Mouse (Mus musculus): ENCODE results near the gene Appl2. TPM values are rescaled to one million over a fixed set of nuclear protein-coding genes. Genes with fewer than 3 reads are reported as not detected.

Gene Appl2
- total and polyA plus RNA-seq, 2 experiments from 2014 or later: 25.4 to 39.9 TPM

- Histone ChIP-seq H3K36me3 (replicated peaks; ENCODE audit: control insufficient read depth, insufficient read depth, low read length) (no peaks in the 10 kb centered on the region), H3K27ac (ENCODE audit: low read depth) (no peak overlapping the region), H3K4me1 (ENCODE audit: control insufficient read depth, insufficient read depth) (peaks cover 30% of the 10 kb centered on the region), H3K9ac (replicated peaks; ENCODE audit: low read depth, low read length) (no peak overlapping the region), H3K27me3 (ENCODE audit: control insufficient read depth, insufficient read depth, low read length) (no peaks in the 10 kb centered on the region), H3K4me3 (ENCODE audit: low read depth, low read length) (no peak overlapping the region), H3K4me2 (ENCODE audit: low read depth, low read length) (no peak overlapping the region), H3K9me3 (replicated peaks; ENCODE audit: control insufficient read depth, low read length) (no peaks in the 10 kb centered on the region)
- no peak for ATAC-seq (ENCODE audit: insufficient read depth, low read depth)
- no peak for DNase-seq (ENCODE audit: low spot score)
- no peak for TF ChIP-seq CTCF (IDR thresholded peaks at IDR 0.05; ENCODE audit: low read depth)
- TF ChIP-seq EP300 (IDR thresholded peaks at IDR 0.05; ENCODE audit: low read depth): no peak
- 72% methylated on average over 7 of the region's 7 CpGs for WGBS
Measured at GRCm38 (mm10) chr10:83646351-83646885, 2.1 kb downstream of the Appl2 start.

DNA sequence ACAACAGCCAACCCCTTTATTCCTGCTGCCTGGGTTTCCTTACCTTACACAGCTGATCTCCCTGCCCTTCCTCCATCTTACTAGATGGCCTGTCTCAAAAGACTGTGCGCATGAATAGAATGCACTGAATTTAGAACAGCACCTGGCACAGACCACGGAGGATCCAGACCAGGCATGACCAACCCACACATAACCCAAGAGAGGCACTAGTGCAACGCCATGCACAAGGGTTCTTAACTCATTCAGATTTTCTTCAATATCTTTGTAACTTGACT, 2.9 kb downstream of the Appl2 start:
- Histone ChIP-seq H3K9me3 (replicated peaks; ENCODE audit: control insufficient read depth, low read length) (no peaks in the 10 kb centered on the region), H3K27me3 (ENCODE audit: control insufficient read depth, insufficient read depth, low read length) (no peaks in the 10 kb centered on the region), H3K4me3 (ENCODE audit: low read depth, low read length) (no peak overlapping the region), H3K4me1 (ENCODE audit: control insufficient read depth, insufficient read depth) (peaks cover 30% of the 10 kb centered on the region), H3K9ac (replicated peaks; ENCODE audit: low read depth, low read length) (peak overlapping the region; percentile 7; the same call in 1 of the 2 replicates), H3K27ac (ENCODE audit: low read depth) (0 out of 2 replicates have a peak overlapping the region, but pooled peaks have one; percentile 70), H3K36me3 (replicated peaks; ENCODE audit: control insufficient read depth, insufficient read depth, low read length) (no peaks in the 10 kb centered on the region; the same call in 1 of the 2 replicates), H3K4me2 (ENCODE audit: low read depth, low read length) (peak overlapping the region; percentile 5; the same call in 1 of the 2 replicates)
- TF ChIP-seq CTCF (IDR thresholded peaks at IDR 0.05; ENCODE audit: low read depth) (no peak), EP300 (IDR thresholded peaks at IDR 0.05; ENCODE audit: low read depth) (no peak)
- WGBS: 83% methylated on average over 3 of the region's 3 CpGs
- ATAC-seq (ENCODE audit: insufficient read depth, low read depth): no peak
- DNase-seq (ENCODE audit: low spot score): no peak

- Histone ChIP-seq H3K9me3 (replicated peaks; ENCODE audit: control insufficient read depth, low read length) (no peaks in the 10 kb centered on the region), H3K27me3 (ENCODE audit: control insufficient read depth, insufficient read depth, low read length) (no peaks in the 10 kb centered on the region), H3K4me2 (ENCODE audit: low read depth, low read length) (peak overlapping the region; percentile 27), H3K9ac (replicated peaks; ENCODE audit: low read depth, low read length) (peak overlapping the region; percentile 7), H3K4me1 (ENCODE audit: control insufficient read depth, insufficient read depth) (peaks cover 30% of the 10 kb centered on the region), H3K36me3 (replicated peaks; ENCODE audit: control insufficient read depth, insufficient read depth, low read length) (peaks cover under 1% of the 10 kb centered on the region; the same call in 1 of the 2 replicates), H3K4me3 (ENCODE audit: low read depth, low read length) (no peak overlapping the region), H3K27ac (ENCODE audit: low read depth) (peak overlapping the region; percentile 70)
- 35% methylated on average over 16 of the region's 16 CpGs for WGBS
- DNase-seq (ENCODE audit: low spot score): peak; percentile 63
- TF ChIP-seq CTCF (IDR thresholded peaks at IDR 0.05; ENCODE audit: low read depth): no peak
- no peak for TF ChIP-seq EP300 (IDR thresholded peaks at IDR 0.05; ENCODE audit: low read depth)
- ATAC-seq (ENCODE audit: insufficient read depth, low read depth): peak; percentile 25
Measured at GRCm38 (mm10) chr10:83644865-83645715, 3.4 kb downstream of the Appl2 start.

DNA sequence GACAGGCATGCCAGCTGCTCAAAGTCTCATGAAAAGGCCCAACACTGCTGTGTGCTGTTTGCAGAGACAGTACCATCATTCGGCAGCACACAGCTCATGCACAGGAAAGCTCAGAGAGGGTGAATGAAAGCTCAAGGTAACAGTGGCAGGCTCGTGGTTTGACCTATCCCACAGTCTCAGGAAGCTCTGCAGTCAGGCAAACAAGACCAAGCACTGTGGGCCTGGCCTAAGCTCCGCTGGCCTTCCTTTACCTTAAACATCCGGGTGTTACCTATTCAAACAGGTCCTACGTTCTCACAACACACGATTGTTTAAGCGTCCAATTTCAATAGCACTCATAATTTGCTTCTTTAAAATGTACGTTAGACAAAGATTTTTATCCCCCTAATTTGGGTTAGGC, 4.4 kb downstream of the Appl2 start:
- Histone ChIP-seq H3K27ac (ENCODE audit: low read depth) (no peak overlapping the region), H3K27me3 (ENCODE audit: control insufficient read depth, insufficient read depth, low read length) (no peaks in the 10 kb centered on the region), H3K9ac (replicated peaks; ENCODE audit: low read depth, low read length) (no peak overlapping the region), H3K4me2 (ENCODE audit: low read depth, low read length) (no peak overlapping the region), H3K36me3 (replicated peaks; ENCODE audit: control insufficient read depth, insufficient read depth, low read length) (peaks cover 7% of the 10 kb centered on the region; the same call in 1 of the 2 replicates), H3K4me3 (ENCODE audit: low read depth, low read length) (no peak overlapping the region), H3K4me1 (ENCODE audit: control insufficient read depth, insufficient read depth) (peaks cover 28% of the 10 kb centered on the region), H3K9me3 (replicated peaks; ENCODE audit: control insufficient read depth, low read length) (no peaks in the 10 kb centered on the region)
- TF ChIP-seq EP300 (IDR thresholded peaks at IDR 0.05; ENCODE audit: low read depth) (no peak), CTCF (IDR thresholded peaks at IDR 0.05; ENCODE audit: low read depth) (no peak)
- WGBS: 78% methylated on average over 8 of the region's 8 CpGs
- DNase-seq (ENCODE audit: low spot score) (no peak), ATAC-seq (ENCODE audit: insufficient read depth, low read depth) (no peak)

DNA sequence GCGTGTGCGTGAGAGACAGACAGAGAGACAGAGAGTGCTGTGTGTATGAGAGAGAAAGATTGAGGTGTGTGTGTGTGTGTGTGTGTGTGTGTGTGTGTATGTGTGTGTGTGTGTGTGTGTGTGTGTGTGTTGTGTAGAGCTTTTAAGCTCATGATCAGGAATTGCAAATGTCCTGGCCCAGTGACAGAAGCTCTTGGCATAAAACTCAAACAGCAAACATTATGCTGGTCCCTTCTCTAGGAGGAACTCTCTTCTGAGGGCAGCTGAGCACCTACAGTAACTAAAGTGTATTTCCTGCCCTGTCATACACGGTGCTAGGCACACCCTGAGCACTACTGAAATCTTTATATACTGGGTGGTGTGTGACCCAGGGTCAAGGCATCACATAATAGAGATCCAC, 6.9 kb downstream of the Appl2 start:
- TF ChIP-seq CTCF (IDR thresholded peaks at IDR 0.05; ENCODE audit: low read depth): no peak
- TF ChIP-seq EP300 (IDR thresholded peaks at IDR 0.05; ENCODE audit: low read depth): no peak
- H3K27me3 ChIP-seq (ENCODE audit: control insufficient read depth, insufficient read depth, low read length): no peaks in the 10 kb centered on the region
- no peak for ATAC-seq (ENCODE audit: insufficient read depth, low read depth)
- no peak overlapping the region for H3K27ac ChIP-seq (ENCODE audit: low read depth)
- DNase-seq (ENCODE audit: low spot score): no peak
- WGBS: 55% methylated on average over 3 of the region's 3 CpGs
- H3K9me3 ChIP-seq (replicated peaks; ENCODE audit: control insufficient read depth, low read length): no peaks in the 10 kb centered on the region
- no peak overlapping the region for H3K4me2 ChIP-seq (ENCODE audit: low read depth, low read length)
- H3K4me1 ChIP-seq (ENCODE audit: control insufficient read depth, insufficient read depth): peaks cover 25% of the 10 kb centered on the region
- H3K36me3 ChIP-seq (replicated peaks; ENCODE audit: control insufficient read depth, insufficient read depth, low read length): peaks cover 7% of the 10 kb centered on the region; the same call in 1 of the 2 replicates
- no peak overlapping the region for H3K9ac ChIP-seq (replicated peaks; ENCODE audit: low read depth, low read length)
- no peak overlapping the region for H3K4me3 ChIP-seq (ENCODE audit: low read depth, low read length)

All from heart, postnatal 0 days (tissue).